19 mouse cellular contexts compared by ENCODE assay signal in the genomic region with DNA sequence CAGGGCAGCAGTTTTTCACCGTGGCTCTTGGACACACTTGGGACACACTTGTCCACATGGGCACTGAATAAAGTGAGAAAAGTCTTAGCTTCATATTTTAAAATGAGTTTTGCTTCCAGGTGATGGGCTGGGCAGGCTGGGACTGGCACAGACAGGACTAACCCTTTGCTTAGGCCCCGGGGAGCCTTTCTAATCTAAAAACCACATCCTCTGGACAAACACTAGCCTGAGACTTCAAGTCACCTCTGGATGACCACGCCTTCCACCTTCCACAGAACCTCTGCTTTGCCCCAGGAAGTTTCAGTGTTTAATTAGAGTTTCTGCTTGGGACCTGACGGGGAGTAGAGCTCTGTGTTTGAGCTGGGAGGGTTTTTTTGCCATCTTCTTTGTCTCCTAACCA.
A peak's percentile ranks its signal among the peaks of the same experiment; 100 is the strongest.
DNase-seq lines count a peak whose midpoint lies in the region; ATAC-seq lines count a peak whose summit lies in the region.
"Had no signal": no experiment of that assay in that cellular context is flagged by ENCODE, and none has a peak within 500 bp of the region (broad histone marks: within the 10 kb centered on the region; RNA-seq: fewer than 3 reads in every experiment).

No protein-coding gene starts in this region.

- no peak overlapping the region for H3K4me2 ChIP-seq in embryonic facial prominence, embryonic 13.5 days
- H3K4me2 ChIP-seq in lung, embryonic 15.5 days, result no peak overlapping the region
- H3K4me2 ChIP-seq in stomach, embryonic 14.5 days (replicated peaks; ENCODE audit: low read depth, low read length), result no peak overlapping the region
- H3K4me2 ChIP-seq: heart, embryonic 11.5 days; hindbrain, embryonic 14.5 days had no signal

- peaks cover 71% of the 10 kb centered on the region for H3K36me3 ChIP-seq in embryonic facial prominence, embryonic 13.5 days
- H3K36me3 ChIP-seq in embryonic facial prominence, embryonic 10.5 days (replicated peaks), result peaks cover 63% of the 10 kb centered on the region
- H3K36me3 ChIP-seq in lung, embryonic 15.5 days, result peaks cover 44% of the 10 kb centered on the region
- no peaks in the 10 kb centered on the region; the same call in 1 of the 2 replicates for H3K36me3 ChIP-seq in stomach, embryonic 14.5 days (ENCODE audit: control insufficient read depth, insufficient read depth, low read length)

- H3K9ac ChIP-seq in embryonic facial prominence, embryonic 13.5 days, result no peak overlapping the region
- H3K9ac ChIP-seq in lung, embryonic 15.5 days, result no peak overlapping the region
- no peak overlapping the region for H3K9ac ChIP-seq in stomach, embryonic 14.5 days (replicated peaks; ENCODE audit: low read depth, low read length)
- H3K9ac ChIP-seq: hindbrain, embryonic 14.5 days had no signal

- H3K4me1 ChIP-seq in embryonic facial prominence, embryonic 13.5 days, result peaks cover 27% of the 10 kb centered on the region
- H3K4me1 ChIP-seq in embryonic facial prominence, embryonic 10.5 days, result 0 out of 2 replicates have a peak, but pooled peaks cover 2% of the 10 kb centered on the region
- H3K4me1 ChIP-seq in lung, embryonic 15.5 days, result peaks cover 15% of the 10 kb centered on the region
- no peaks in the 10 kb centered on the region for H3K4me1 ChIP-seq in stomach, embryonic 14.5 days (ENCODE audit: control insufficient read depth, insufficient read depth, low read length)
- H3K4me1 ChIP-seq: hindbrain, embryonic 10.5 days had no signal

- no peak for DNase-seq in embryonic facial prominence, embryonic 10.5 days (ENCODE audit: low spot score)
- no peak for DNase-seq in lung, adult 18-20 months
- DNase-seq in 416B (ENCODE audit: low read depth), result peak; percentile 51
- DNase-seq in neural tube, embryonic 10.5 days (ENCODE audit: extremely low spot score, low spot score), result no peak
- no peak for DNase-seq in spleen, postnatal 4 days (ENCODE audit: low spot score in 2 of 2)
- DNase-seq: adrenal gland, postnatal 14 days; cerebellum, adult 11-12 months; cerebellum, adult 9-10 months; cerebellum, postnatal 25 days; gastrocnemius, postnatal 36 days; heart, adult 18-20 months had no signal

- peak overlapping the region; percentile 0; the same call in 1 of the 2 replicates for H3K27ac ChIP-seq in embryonic facial prominence, embryonic 13.5 days
- no peak overlapping the region for H3K27ac ChIP-seq in embryonic facial prominence, embryonic 10.5 days (replicated peaks)
- peak overlapping the region; percentile 56 for H3K27ac ChIP-seq in lung, embryonic 15.5 days
- H3K27ac ChIP-seq in stomach, embryonic 14.5 days (ENCODE audit: low read length), result 0 out of 2 replicates have a peak overlapping the region, but pooled peaks have one; percentile 15
- H3K27ac ChIP-seq: forebrain, embryonic 10.5 days; hindbrain, embryonic 10.5 days; hindbrain, embryonic 14.5 days had no signal

- no peak overlapping the region for H3K4me3 ChIP-seq in embryonic facial prominence, embryonic 13.5 days
- no peak overlapping the region for H3K4me3 ChIP-seq in embryonic facial prominence, embryonic 10.5 days
- no peak overlapping the region for H3K4me3 ChIP-seq in lung, embryonic 15.5 days
- H3K4me3 ChIP-seq in stomach, embryonic 14.5 days (ENCODE audit: low read depth, low read length), result no peak overlapping the region
- H3K4me3 ChIP-seq: forebrain, embryonic 10.5 days; hindbrain, embryonic 10.5 days had no signal

- ATAC-seq in embryonic facial prominence, embryonic 13.5 days (ENCODE audit: insufficient number of reproducible peaks, insufficient read depth, low FRiP score, low TSS enrichment, low read depth), result no peak
- no peak for ATAC-seq in lung, embryonic 15.5 days (ENCODE audit: borderline replicate concordance, extremely low read depth, low FRiP score, low TSS enrichment)
- peak; percentile 72; the same call in 1 of the 2 replicates for ATAC-seq in stomach, embryonic 14.5 days (ENCODE audit: insufficient number of reproducible peaks, insufficient read depth, low FRiP score, low read depth)
- ATAC-seq: forebrain, embryonic 14.5 days had no signal

- no peaks in the 10 kb centered on the region for H3K9me3 ChIP-seq in embryonic facial prominence, embryonic 13.5 days
- no peaks in the 10 kb centered on the region for H3K9me3 ChIP-seq in embryonic facial prominence, embryonic 10.5 days
- H3K9me3 ChIP-seq in lung, embryonic 15.5 days, result no peaks in the 10 kb centered on the region
- H3K9me3 ChIP-seq in stomach, embryonic 14.5 days (ENCODE audit: control insufficient read depth, low read depth, low read length), result no peaks in the 10 kb centered on the region
- H3K9me3 ChIP-seq: forebrain, embryonic 10.5 days; hindbrain, embryonic 10.5 days had no signal

- no peaks in the 10 kb centered on the region for H3K27me3 ChIP-seq in embryonic facial prominence, embryonic 13.5 days
- no peaks in the 10 kb centered on the region for H3K27me3 ChIP-seq in embryonic facial prominence, embryonic 10.5 days (replicated peaks; ENCODE audit: low read depth, poor library complexity, severe bottlenecking)
- H3K27me3 ChIP-seq in lung, embryonic 15.5 days, result no peaks in the 10 kb centered on the region
- H3K27me3 ChIP-seq in stomach, embryonic 14.5 days (ENCODE audit: control insufficient read depth, insufficient read depth, low read length), result no peaks in the 10 kb centered on the region

- WGBS in embryonic facial prominence, embryonic 13.5 days, result 62% methylated on average over 4 of the region's 4 CpGs
- WGBS in embryonic facial prominence, embryonic 10.5 days, result 68% methylated on average over 4 of the region's 4 CpGs
- WGBS in lung, embryonic 15.5 days, result 48% methylated on average over 4 of the region's 4 CpGs
- 63% methylated on average over 4 of the region's 4 CpGs for WGBS in stomach, embryonic 14.5 days
